Mouse (Mus musculus): Measurements from ENCODE around the gene Heatr3.

DNA sequence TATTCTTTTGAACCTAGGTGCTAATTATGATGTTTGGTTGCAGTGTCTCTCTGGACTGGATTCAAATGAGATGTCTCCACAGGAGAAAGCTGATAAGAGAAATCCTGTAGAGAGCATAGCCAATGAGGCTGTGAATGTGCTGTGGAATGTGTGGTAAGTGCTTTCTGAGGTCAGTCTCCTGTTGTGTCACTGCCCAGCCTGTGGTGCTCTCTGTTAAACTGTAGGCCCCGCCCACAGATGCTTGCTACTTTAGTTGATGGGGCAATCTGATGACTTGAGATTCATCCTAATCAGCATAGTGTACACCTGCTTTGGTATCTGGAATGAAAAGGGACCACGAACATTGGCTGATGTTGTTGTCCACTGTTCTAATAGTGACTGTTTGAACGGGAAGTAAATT is 4.0 kb downstream of the Heatr3 start:
- TF ChIP-seq CTCF (IDR thresholded peaks at IDR 0.05), result no peak
- TF ChIP-seq EP300 (IDR thresholded peaks at IDR 0.05), result no peak

All from lung, postnatal 0 days (tissue).